Mouse (Mus musculus) left cerebral cortex, postnatal 10 days (tissue): ENCODE measurements around the gene Csf1. TPM values are rescaled to one million over a fixed set of nuclear protein-coding genes. Genes with fewer than 3 reads are reported as not detected.

Source experiments
- DNase-seq, 2 experiments: peaks; one replicate each; pipeline ENCODE4 v3.0.0; 2021 to 2022; ENCODE audit warnings: low spot score in 2 of 2, mixed read lengths in 1 of 2; ENCODE audit errors: extremely low spot score in 1 of 2
- intact Hi-C: fragments of 180-260 bp; cut with DNase I; formaldehyde crosslinking; loops from one replicate; pipeline ENCODE4 v1.15.1; 2025
- total RNA-seq, 2 experiments: library from RNA; stranded (reverse); gene quantifications; 2 replicates each; pipeline ENCODE4 v1.2.3; 2021

The Csf1 gene
- total RNA-seq, 2 experiments from 2014 or later, result 7.5 to 8.3 TPM

GRCm38 (mm10) chr3:107786344-107786743 lies 26.1 kb upstream of the Csf1 start:
- DNase-seq, result no peak
- intact Hi-C loops, result no loop called here

GRCm38 (mm10) chr3:107785546-107785945 lies 25.3 kb upstream of the Csf1 start:
- intact Hi-C loops, result no loop called here
- DNase-seq, result no peak

- intact Hi-C loops, result no loop called here
- DNase-seq, result no peak
Measured at GRCm38 (mm10) chr3:107783315-107783714, 23.0 kb upstream of the Csf1 start.

GRCm38 (mm10) chr3:107781304-107781703 lies 21.0 kb upstream of the Csf1 start:
- intact Hi-C loops, result no loop called here
- no peak for DNase-seq

- DNase-seq, result no peak
- intact Hi-C loops, result no loop called here
Measured at GRCm38 (mm10) chr3:107778016-107778415, 17.7 kb upstream of the Csf1 start.

GRCm38 (mm10) chr3:107776295-107776694 lies 16.0 kb upstream of the Csf1 start:
- intact Hi-C loops, result no loop called here
- no peak for DNase-seq

- intact Hi-C loops, result no loop called here
- DNase-seq, result no peak
Measured at GRCm38 (mm10) chr3:107775736-107776135, 15.5 kb upstream of the Csf1 start.

GRCm38 (mm10) chr3:107775056-107775455 lies 14.8 kb upstream of the Csf1 start:
- intact Hi-C loops, result no loop called here

GRCm38 (mm10) chr3:107772860-107773259 lies 12.6 kb upstream of the Csf1 start:
- no peak for DNase-seq
- intact Hi-C loops, result no loop called here

More at GRCm38 (mm10) chr3:107775056-107775455, 14.8 kb upstream of the Csf1 start:
- no peak for DNase-seq

- DNase-seq, result no peak
- intact Hi-C loops, result no loop called here
Measured at GRCm38 (mm10) chr3:107769692-107770091, 9.4 kb upstream of the Csf1 start.

- intact Hi-C loops, result no loop called here
- no peak for DNase-seq
Measured at GRCm38 (mm10) chr3:107768104-107768989, 8.1 kb upstream of the Csf1 start.

GRCm38 (mm10) chr3:107766804-107767203 lies 6.5 kb upstream of the Csf1 start:
- intact Hi-C loops, result no loop called here
- DNase-seq, result no peak

- no peak for DNase-seq
- intact Hi-C loops, result no loop called here
Measured at GRCm38 (mm10) chr3:107765979-107766378, 5.7 kb upstream of the Csf1 start.

GRCm38 (mm10) chr3:107763552-107763951 lies 3.3 kb upstream of the Csf1 start:
- intact Hi-C loops, result no loop called here
- no peak for DNase-seq

GRCm38 (mm10) chr3:107761446-107761845 lies 1.2 kb upstream of the Csf1 start:
- intact Hi-C loops, result no loop called here
- DNase-seq, result no peak

GRCm38 (mm10) chr3:107760771-107761170 lies 502 bp upstream of the Csf1 start:
- DNase-seq, result no peak
- intact Hi-C loops, result no loop called here

GRCm38 (mm10) chr3:107758638-107759037 lies 1.6 kb downstream of the Csf1 start:
- intact Hi-C loops, result loop anchor here (5.0 kb wide), 3 partner anchors 61 to 104 kb away; partner anchors contain the start of gene Ahcyl1

GRCm38 (mm10) chr3:107758176-107758575 lies 2.1 kb downstream of the Csf1 start:
- intact Hi-C loops, result loop anchor here (5.0 kb wide), 3 partner anchors 61 to 104 kb away; partner anchors contain the start of gene Ahcyl1

More at GRCm38 (mm10) chr3:107758638-107759037, 1.6 kb downstream of the Csf1 start:
- DNase-seq, result peak in 1 of 2 experiments; percentile 50

GRCm38 (mm10) chr3:107757365-107758129 lies 2.7 kb downstream of the Csf1 start:
- intact Hi-C loops, result loop anchor here (5.0 kb wide), 3 partner anchors 60 to 105 kb away; partner anchors contain the start of gene Ahcyl1
- no peak for DNase-seq

More at GRCm38 (mm10) chr3:107758176-107758575, 2.1 kb downstream of the Csf1 start:
- no peak for DNase-seq
